8 mouse cellular contexts compared by ENCODE assay signal in genomic region chr1:66700149-66700692, GRCm38 (mm10). TPM values are rescaled to one million over a fixed set of nuclear protein-coding genes. Genes with fewer than 3 reads are reported as not detected.
DNase-seq lines count a peak whose midpoint lies in the region; ATAC-seq and TF ChIP-seq lines count a peak whose summit lies in the region.

No protein-coding gene starts in this region.

- H3K4me3 ChIP-seq in ES-Bruce4 (ENCODE audit: low read depth, low read length), result peak overlapping the region; percentile 45
- H3K4me3 ChIP-seq in heart, postnatal 0 days (ENCODE audit: low read depth, low read length), result peak overlapping the region; percentile 97

- ATAC-seq in heart, postnatal 0 days (ENCODE audit: insufficient read depth, low read depth), result no peak

- H3K27me3 ChIP-seq in ES-Bruce4 (ENCODE audit: control insufficient read depth, insufficient read depth, low read length, poor library complexity, severe bottlenecking), result no peaks in the 10 kb centered on the region
- no peaks in the 10 kb centered on the region for H3K27me3 ChIP-seq in heart, postnatal 0 days (ENCODE audit: control insufficient read depth, insufficient read depth, low read length)

- TF ChIP-seq POLR2A in ES-Bruce4 (IDR thresholded peaks at IDR 0.05; ENCODE audit: insufficient read depth, low read length), result no peak

- peak; percentile 15 for DNase-seq in cerebellum, adult 9-11 months
- DNase-seq in cerebellum, postnatal 4 days (ENCODE audit: low spot score in 2 of 2), result no peak
- DNase-seq in heart, postnatal 0 days (ENCODE audit: low spot score), result no peak
- peak; percentile 28 for DNase-seq in lung, postnatal 36 days
- DNase-seq in embryo, embryonic 10 days (ENCODE audit: low spot score), result no peak
- no peak for DNase-seq in layer of hippocampus, postnatal 14 days (ENCODE audit: low spot score in 2 of 2)
- no peak for DNase-seq in ovary, postnatal 36 days (ENCODE audit: low spot score)

- H3K36me3 ChIP-seq in ES-Bruce4 (ENCODE audit: control insufficient read depth, insufficient read depth, low read length, poor library complexity, severe bottlenecking), result peaks cover 15% of the 10 kb centered on the region
- H3K36me3 ChIP-seq in heart, postnatal 0 days (replicated peaks; ENCODE audit: control insufficient read depth, insufficient read depth, low read length), result no peaks in the 10 kb centered on the region; the same call in 1 of the 2 replicates

- no peak for TF ChIP-seq CTCF in ES-Bruce4 (IDR thresholded peaks at IDR 0.05; ENCODE audit: low read depth, low read length)
- no peak for TF ChIP-seq CTCF in heart, postnatal 0 days (IDR thresholded peaks at IDR 0.05; ENCODE audit: low read depth)

- peak overlapping the region; percentile 100 for H3K27ac ChIP-seq in ES-Bruce4 (ENCODE audit: insufficient read depth, low read length)
- no peak overlapping the region for H3K27ac ChIP-seq in heart, postnatal 0 days (ENCODE audit: low read depth)

- H3K4me2 ChIP-seq in heart, postnatal 0 days (ENCODE audit: low read depth, low read length), result peak overlapping the region; percentile 95

- no peaks in the 10 kb centered on the region for H3K9me3 ChIP-seq in ES-Bruce4 (replicated peaks; ENCODE audit: control insufficient read depth, insufficient read depth, low read length, poor library complexity, severe bottlenecking)
- no peaks in the 10 kb centered on the region for H3K9me3 ChIP-seq in heart, postnatal 0 days (replicated peaks; ENCODE audit: control insufficient read depth, low read length)

- peak overlapping the region; percentile 48; the same call in 1 of the 2 replicates for H3K9ac ChIP-seq in ES-Bruce4 (ENCODE audit: low read depth, poor library complexity, severe bottlenecking)
- peak overlapping the region; percentile 82 for H3K9ac ChIP-seq in heart, postnatal 0 days (replicated peaks; ENCODE audit: low read depth, low read length)

- H3K4me1 ChIP-seq in ES-Bruce4 (ENCODE audit: control insufficient read depth, insufficient read depth, low read length), result no peaks in the 10 kb centered on the region
- peaks cover 6% of the 10 kb centered on the region for H3K4me1 ChIP-seq in heart, postnatal 0 days (ENCODE audit: control insufficient read depth, insufficient read depth)

- 54% methylated on average over 5 of the region's 5 CpGs for WGBS in heart, postnatal 0 days

- no peak for TF ChIP-seq EP300 in ES-Bruce4 (IDR thresholded peaks at IDR 0.05; ENCODE audit: insufficient read depth, low read depth, low read length)
- TF ChIP-seq EP300 in heart, postnatal 0 days (IDR thresholded peaks at IDR 0.05; ENCODE audit: low read depth), result no peak

RNA-seq across cellular contexts. Expression of gene Rpe, which starts 0.4 kb away (rescaled TPM):
- polyA plus RNA-seq in ES-Bruce4 (2011; ENCODE audit: insufficient read depth, insufficient read length, low read depth, missing spikeins), result 113 and 119 TPM in 2 replicates
- 17.4 and 24.3 TPM in 2 replicates for total RNA-seq in heart, postnatal 0 days (2014; rRNA removed; ENCODE audit: low replicate concordance)
- 16.6 and 18.4 TPM in 2 replicates for polyA plus RNA-seq in heart, postnatal 0 days (2015; fragmentation: Nextera tagmentation; extraction: Ambion mirVana)
- 10 to 100 TPM; 36.7 to 37.1 TPM for total RNA-seq in layer of hippocampus, postnatal 14 days (2021)

Comparison
In these comparisons a context has a peak if more than half of its experiments do, and no peak if none do; other contexts are left out.
1. DNase-seq: peak in cerebellum, adult 9-11 months (single experiment) and lung, postnatal 36 days (single experiment); none in cerebellum, postnatal 4 days (0 of 2), heart, postnatal 0 days (single experiment), embryo, embryonic 10 days (single experiment), layer of hippocampus, postnatal 14 days (0 of 2) and ovary, postnatal 36 days (single experiment).